Mouse (Mus musculus) embryo, embryonic 10 days (tissue): ENCODE results near the gene Chdh.
A peak's percentile ranks its signal among the peaks of the same experiment; 100 is the strongest.

Experiments used
- DNase-seq: peaks from one replicate; pipeline ENCODE4 v3.0.0-alpha.2; 2015; ENCODE audit warnings: low spot score

The Chdh gene

DNA sequence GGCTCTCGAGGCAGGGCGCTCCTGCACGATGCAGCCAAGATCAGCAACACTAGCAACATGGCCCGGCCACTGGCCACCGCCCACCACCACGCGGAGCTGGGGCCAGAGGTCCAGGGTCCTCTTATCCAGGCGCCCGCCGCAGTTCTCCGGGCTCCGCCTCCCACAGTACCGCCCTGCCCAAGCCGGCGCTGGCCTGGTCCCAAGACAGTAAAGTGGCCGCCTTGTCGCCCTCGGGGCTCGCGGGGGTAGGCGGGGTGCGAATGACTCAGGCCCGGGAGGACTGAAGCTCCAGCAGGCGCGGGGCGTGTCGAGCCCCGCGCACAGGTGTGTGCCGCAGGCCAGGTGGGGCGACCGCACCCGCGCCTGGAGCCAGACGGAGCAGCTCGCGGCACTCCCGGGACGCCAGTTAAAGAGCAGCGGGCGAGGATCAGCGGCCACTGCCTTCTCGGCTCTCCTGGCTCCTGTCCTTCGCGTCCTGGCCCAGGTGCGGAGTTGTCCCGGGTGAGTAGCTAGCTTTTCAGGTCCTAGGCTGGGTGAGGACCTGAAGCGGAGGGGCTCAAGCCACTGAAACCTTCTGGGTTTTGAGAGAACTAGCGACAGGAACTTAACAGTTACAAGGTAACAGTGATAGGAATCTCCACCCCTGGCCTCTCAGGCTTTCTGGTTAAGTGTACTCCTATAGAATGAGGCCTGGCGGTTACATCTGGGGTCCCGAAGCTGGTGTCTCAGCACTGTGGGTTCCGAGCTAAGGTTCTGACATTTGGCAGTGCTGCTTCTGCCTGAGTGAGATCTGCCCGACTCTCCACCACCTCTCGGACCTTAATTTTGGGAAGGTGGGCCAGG lies at the start of gene Chdh, which contains the start of gene Il17rb:
Chdh (plus strand) TSS at position 291 of the 843 bp plus-strand sequence.
Il17rb (minus strand) TSS at position 164 of the 843 bp plus-strand sequence.
- DNase-seq: peak; percentile 58

- DNase-seq: no peak
Observed at GRCm38 (mm10) chr14:29967611-29968010, 41.2 kb upstream of the Chdh start.

- DNase-seq: peak; percentile 100
Observed at GRCm38 (mm10) chr14:29968075-29968821, 40.6 kb upstream of the Chdh start, which contains the start of gene Selenok. Selenok (plus strand) TSS chr14:29968308.

DNA sequence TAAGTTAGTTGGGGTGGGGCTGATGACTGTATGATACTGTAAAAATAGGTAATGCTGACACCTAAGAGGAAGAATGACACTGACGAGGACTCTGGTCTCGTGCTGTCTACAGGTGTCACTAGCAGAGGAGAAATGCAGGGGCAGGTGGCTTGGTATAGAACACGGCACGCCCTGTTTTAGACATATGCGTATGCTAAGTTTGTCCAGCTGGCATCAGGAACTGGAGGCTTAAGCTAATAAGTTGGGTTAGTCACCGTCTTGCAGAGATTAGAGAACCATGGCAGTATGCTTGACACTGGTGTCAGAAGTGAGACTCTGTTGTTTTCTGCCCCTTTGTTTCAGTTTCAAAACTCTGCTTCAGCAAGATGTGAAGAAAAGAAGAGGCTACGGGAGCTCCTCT lies 37.4 kb upstream of the Chdh start:
- DNase-seq: no peak

- no peak for DNase-seq
Observed at GRCm38 (mm10) chr14:29971993-29972392, 36.8 kb upstream of the Chdh start.

- DNase-seq: no peak
Observed at GRCm38 (mm10) chr14:29976927-29977326, 31.9 kb upstream of the Chdh start.

DNA sequence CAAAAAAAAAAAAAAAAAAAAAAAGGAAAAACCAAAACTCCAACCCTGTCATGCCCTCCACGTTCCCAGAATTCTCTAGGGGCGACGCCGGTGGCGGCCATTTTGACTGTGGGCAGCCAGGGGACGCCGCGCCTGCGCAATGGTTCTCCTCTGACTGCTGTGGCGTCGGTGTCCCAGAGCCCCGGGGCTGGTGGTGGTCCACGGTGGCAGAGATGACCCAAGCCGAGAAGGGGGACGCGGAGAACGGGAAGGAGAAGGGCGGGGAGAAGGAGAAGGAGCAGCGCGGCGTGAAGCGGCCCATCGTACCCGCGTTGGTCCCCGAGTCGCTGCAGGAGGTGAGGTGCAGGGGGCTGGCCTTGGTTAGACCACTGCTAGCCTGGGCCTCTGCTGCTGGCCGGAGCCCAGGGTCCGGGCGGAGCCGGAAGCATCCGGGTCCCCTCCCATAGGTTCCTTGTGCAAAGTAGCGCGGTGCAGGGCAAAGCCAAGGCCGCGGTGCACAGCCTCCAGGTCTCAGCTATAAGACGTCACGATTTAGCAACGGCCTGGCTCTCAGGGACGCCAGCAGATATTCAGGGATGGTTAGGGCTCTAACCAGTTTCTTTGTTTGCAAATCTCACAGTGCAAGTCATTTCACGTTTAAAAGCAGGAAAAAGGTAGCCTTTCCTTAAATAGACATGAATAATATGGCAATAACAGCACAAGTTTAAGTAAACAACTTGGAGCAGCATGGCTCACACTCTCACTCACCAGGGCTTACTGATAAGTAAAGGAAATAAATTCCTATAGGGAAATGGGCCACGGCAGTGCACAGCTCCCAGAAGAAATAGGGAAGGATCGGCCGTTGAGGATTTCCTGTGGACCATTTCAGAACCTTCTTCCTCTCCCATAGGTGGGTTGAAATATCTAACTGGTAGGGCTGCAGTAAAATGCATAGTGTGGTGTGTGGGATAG lies 30.3 kb upstream of the Chdh start, which contains the start of gene Actr8:
Actr8 (plus strand) TSS at position 84 of the 951 bp plus-strand sequence.
- peak; percentile 95 for DNase-seq

DNA sequence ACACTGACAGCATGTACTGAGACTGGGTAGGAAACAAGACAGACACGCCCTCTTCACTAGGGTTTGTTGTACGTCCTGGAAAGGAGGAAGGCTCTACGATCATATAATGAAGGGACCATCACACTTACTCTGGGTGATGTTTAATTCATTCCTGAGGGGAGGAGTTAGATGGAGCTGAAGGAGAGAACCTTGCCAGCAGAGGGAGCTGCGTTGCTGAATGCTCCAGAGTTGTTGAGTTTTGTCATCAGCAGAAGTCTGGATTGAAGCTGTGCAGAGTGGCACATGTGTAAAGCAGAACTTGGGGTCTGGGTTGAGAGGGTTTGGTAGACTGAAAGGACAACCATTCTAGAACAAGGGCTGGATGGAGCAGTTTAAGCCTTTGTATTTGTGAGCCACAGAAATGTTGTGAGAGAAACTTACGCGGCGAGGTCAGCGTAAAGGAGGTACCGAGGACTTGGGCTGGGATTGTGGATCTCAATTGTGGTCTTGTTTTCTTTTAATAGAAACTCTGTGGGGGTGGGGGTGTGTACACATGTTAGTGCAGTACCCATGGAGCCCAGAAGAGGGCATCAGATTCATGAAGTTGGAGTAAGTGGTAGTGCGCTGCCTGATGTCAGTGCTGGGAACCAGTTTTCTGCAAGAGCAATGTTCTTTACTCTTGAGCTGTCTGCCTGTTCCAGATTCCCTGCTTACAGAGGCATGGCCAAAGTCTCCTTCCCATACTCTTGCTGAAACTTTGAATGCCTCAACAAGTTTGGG lies 28.2 kb upstream of the Chdh start:
- DNase-seq: no peak

GRCm38 (mm10) chr14:29986096-29986495 lies 22.7 kb upstream of the Chdh start:
- DNase-seq: no peak

- no peak for DNase-seq
Observed at GRCm38 (mm10) chr14:29987276-29987675, 21.5 kb upstream of the Chdh start.

- no peak for DNase-seq
Observed at GRCm38 (mm10) chr14:29987739-29988138, 21.1 kb upstream of the Chdh start.

- no peak for DNase-seq
Observed at GRCm38 (mm10) chr14:29988337-29988736, 20.5 kb upstream of the Chdh start.

- peak; percentile 70 for DNase-seq
Observed at GRCm38 (mm10) chr14:29994976-29995375, 13.8 kb upstream of the Chdh start.

DNA sequence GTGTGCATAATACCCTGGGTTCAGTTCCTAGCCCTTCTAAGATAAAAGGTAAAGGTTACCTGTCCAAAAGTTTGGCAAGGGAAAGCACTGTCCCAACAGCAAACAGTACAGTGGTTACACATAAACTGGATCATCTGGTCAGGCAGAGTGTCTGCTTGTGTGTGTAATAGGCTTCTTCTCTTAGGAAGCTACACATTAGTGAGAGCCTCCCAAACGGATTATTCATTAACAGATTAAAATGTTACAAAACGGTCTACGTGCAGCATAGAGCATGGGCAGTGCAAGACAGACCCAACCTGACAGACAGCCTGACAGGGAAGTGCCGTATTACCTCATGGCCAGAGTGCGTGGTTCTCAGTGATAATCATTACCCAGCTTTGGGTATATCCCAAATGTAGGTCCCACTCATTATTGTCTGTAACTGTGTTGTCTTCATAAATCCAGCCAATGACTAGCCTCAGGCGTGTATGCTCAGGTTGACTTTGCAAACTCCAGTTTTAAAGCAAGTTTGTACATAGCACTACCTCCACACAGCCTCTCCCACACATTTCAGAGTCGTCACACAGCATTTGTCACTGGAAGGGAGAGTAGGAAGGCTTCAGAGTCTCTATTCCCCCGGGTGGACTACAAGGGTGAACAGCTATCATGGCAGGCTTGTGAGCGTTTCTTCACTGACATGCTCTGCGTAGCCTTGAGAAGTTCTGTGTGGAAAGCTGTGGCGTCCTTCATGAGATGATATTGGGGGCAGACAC lies 12.6 kb upstream of the Chdh start:
- DNase-seq: no peak

DNA sequence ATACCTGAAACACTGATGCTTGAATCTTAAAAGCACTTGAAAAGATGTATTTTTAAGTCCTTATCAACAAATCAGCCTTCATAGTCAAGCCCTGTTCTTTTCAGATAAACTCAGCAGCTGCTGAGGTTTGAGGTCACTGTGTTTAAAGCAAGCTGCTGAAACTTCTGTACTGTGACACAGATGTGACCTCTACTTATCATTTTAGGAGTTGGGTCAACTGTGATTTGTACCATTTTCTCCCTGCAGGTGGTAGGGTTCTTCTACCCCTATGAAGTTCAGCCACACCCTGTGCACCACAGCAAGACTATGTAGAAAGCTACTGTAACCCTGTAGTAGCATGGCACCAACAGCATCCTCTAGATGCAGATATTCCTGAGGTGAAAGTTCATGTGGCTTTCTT lies 11.5 kb upstream of the Chdh start:
- no peak for DNase-seq

DNA sequence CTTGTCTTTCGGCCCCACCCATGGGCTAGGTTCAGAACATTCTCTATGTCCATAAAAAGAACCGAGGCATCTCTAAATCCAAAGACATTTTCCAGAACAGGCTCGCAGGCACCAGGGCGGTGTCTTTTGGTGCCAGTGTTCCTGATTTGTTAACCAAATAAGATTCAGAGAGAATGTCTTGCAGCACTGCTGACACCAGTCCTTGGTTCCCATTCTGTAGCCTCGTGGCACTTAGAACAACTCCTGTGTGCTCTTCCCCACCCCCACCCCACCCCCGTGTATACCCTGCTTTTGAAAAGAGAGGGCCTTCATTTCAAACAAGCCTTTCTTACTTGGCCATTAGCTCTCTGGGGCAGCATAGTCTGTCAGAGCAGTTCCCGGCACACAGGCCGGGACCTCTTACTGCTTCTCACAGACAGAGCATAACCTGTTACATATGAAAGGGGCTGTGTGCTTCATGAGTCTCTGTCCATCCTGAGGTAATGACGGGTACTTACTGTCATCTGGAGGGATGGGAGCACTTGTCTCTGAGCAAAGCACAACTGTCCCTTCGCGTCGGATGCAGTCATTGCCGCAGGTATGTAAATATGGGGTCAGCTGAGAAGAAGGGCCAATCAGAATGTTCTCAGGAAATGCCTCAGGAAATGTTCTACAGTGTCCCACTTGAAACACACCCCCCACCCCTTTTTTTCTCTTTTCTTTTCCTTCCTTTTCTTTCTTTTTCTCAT lies 9.9 kb upstream of the Chdh start:
- no peak for DNase-seq

DNA sequence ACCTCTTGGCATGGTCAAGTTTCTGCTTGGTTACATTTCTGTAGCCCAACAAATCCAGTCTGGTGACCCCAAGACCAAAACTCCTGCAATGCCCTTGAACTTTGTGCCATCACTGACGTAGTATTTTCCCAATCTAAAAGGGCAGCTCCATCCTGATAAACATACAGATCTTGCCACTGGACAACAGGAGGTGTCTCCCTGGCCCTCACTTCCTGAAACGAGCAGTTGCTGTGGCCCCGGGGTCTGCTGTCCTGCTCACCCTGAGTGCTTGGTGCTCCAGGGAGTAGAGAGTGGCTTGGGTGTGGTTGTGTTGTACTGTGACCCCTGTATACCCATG lies 9.4 kb upstream of the Chdh start:
- DNase-seq: no peak

GRCm38 (mm10) chr14:30009864-30010560 lies 1.2 kb downstream of the Chdh start:
- no peak for DNase-seq

DNA sequence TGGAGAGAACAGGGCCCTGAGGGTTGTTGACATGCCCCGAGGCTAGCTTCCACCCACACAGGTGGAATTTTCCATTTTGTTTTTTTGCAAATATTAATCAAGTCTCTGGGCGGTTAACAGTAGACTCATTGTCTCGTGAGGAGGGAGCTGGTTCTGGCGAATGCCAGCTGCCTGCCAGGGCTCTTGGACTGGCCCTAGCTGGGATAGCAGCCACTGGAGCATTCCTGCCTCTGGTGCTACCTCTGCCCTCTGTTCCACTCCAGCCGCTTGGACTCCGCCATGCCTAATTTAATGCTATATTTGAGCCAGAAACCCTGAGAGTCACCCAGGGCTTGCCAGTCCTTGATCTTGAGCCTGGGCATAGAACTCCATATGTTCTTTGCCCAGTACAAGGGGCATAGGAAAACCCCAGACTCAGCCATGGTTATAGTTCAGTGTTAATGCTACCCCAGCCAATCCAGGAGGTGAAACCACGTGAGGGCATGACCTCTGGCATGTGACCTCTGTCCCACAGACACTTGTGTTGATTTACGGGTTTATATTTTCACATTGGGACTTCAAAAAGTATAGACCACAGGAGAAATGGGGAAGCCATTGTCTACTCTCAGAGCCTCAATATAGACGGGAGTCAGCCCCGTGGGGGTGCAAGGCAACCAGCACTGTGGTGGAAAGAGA lies 3.2 kb downstream of the Chdh start:
- DNase-seq: no peak
